Mouse (Mus musculus) megakaryocyte, adult 5-6 weeks (primary cell): Measurements from ENCODE around the gene Atf3. TPM values are rescaled to one million over a fixed set of nuclear protein-coding genes. Genes with fewer than 3 reads are reported as not detected.
"Not testable (repeated sequence)": the region's sequence is repeated elsewhere in the genome, so short reads cannot be mapped to it uniquely, and the experiment has no call there.

Source experiments
- ATAC-seq: 2 replicates; pipeline ENCODE4 v1.8.0; 2016; ENCODE audit warnings: mild to moderate bottlenecking, inconsistent platforms; ENCODE audit not compliant: poor library complexity, severe bottlenecking
- total RNA-seq, 2 experiments: library from RNA; stranded (forward) in 1 of 2; stranded (reverse) in 1 of 2; fragments of 153-499, 151-499 nt in 1 of 2; fragments of 221-1000, 200-1000 nt in 1 of 2; gene quantifications; 2 replicates each; pipeline versions ENCODE4 v1.2.3 to v1.2.4; 2015 to 2017

The Atf3 gene
- total RNA-seq, 2 experiments from 2014 or later: 38.2 to 57.2 TPM

- no peak for ATAC-seq
Measured at GRCm38 (mm10) chr1:191164717-191165116, 53.1 kb downstream of the Atf3 start, which contains the start of gene Fam71a. Gene Fam71a (minus strand): TSS chr1:191164817.

DNA sequence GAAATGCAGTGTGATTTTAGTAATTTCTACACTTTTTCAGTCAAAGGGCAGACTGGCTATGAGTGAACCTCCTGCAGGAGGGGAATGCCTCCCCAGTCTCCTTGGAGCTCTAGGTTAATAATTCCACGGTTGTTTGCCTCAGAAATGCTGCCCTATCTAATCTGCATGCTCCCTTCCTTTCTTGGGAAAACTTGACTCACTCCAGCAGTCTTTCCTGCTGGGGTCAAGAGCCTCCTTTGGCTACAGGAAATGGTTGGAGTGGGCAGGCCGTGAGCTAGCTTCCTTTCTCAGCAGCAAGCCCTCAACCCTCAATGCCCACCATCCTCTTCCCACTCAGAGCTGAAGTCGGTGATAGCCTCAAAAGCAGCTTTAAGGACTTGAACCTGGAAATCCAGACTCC, 63.5 kb downstream of the Atf3 start:
- no peak for ATAC-seq

DNA sequence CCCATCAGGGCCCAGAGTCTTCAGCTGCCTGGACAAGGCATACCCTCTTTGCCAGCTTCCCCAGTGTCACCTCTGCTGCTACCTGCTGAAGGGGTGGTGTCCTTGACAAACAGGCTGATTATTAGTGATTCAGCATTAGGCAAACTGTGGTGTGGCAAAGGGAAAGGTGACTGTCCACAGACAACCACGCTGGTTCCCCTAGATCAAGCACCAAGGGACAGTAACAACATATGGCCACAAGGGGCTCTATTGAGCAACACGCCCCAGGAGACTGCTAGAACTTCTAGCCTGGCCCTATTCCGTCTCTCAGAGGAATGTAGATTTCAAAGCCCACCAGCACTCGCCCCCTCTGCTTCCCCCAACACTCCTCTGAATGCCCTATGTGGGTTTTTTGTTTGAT, 64.8 kb downstream of the Atf3 start:
- peak; percentile 98 for ATAC-seq

- ATAC-seq: 0 out of 2 replicates have a peak, but pooled peaks have one; percentile 16
Measured at GRCm38 (mm10) chr1:191150924-191151605, 66.8 kb downstream of the Atf3 start.

DNA sequence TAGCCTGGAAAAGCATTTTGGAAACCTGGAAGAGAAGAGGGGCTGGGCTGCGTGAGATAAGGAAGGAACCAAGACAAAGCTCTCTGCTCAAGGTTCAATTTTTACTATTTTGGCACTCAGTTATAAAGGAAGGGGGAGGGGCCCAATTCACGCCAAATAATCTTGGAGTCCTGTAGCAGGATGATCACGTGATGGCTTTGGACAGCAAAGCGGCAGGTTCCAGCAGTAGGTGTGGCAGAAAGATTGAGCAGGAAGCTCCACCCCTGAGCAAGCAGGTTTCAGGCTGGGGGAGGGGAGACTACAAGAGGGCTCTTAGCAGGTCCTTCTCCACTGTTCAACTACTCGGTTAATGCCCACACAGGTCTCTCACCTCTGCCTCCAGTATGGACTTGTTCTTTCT, 68.3 kb downstream of the Atf3 start:
- ATAC-seq: not testable (repeated sequence)

DNA sequence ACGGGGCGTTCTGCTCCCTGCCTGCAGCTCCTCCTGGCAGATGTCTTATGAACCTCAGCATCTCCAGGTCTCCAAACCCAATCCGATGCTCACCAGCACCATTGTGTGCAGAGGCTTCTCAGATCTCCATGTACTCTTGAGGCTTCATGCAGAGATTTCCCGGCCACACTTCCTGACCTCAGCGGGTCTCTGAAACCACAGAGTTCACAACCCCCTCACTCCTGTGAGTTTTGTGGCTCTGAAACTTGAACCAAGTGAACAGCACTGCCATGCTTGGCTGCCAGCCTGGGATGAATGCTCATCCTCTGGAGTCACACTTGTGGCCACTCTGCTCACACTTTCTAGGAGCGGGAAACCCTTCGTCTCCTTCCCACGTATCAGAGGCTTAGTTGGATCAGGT, 76.9 kb downstream of the Atf3 start:
- ATAC-seq: no peak

GRCm38 (mm10) chr1:191138874-191139495, 78.9 kb downstream of the Atf3 start:
- no peak for ATAC-seq

DNA sequence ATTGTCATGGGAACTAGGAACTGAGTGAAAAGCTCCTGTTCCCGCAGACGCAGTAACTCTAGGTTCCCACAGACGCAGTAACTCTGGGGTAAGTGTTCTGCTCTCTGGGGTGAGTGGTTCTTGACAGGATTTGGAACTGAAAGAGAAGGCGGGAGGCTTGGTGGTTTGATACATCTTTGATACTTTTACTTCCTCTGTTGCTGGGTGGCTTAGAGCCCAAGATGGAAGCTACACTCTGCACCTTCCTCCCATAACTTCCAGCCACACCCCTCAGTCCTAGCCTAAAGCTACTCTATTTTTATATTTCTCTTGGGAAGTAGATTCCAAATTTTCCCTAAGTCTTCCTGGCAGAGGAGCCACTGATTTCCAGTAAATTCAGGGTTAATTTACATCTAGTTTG, 79.4 kb downstream of the Atf3 start:
- ATAC-seq: peak; percentile 77

DNA sequence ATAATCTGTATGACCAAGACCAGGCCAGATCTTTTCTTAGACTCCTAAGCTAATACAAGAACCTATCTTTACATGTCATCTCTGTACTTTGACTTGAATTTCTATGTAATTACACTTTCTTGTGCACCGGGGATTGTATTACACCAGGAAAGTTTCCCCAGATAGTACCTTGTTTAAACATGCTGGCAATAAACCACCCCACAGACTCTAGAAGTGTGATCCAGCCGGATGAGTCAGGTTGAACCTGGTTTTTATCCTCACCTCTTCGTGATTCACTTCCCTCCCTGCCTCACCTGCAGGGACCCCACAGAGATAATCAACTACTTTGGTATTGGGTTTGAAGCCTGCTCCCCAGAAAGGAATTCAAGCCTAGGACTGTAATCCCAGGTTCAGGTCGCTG, 82.4 kb downstream of the Atf3 start:
- no peak for ATAC-seq

DNA sequence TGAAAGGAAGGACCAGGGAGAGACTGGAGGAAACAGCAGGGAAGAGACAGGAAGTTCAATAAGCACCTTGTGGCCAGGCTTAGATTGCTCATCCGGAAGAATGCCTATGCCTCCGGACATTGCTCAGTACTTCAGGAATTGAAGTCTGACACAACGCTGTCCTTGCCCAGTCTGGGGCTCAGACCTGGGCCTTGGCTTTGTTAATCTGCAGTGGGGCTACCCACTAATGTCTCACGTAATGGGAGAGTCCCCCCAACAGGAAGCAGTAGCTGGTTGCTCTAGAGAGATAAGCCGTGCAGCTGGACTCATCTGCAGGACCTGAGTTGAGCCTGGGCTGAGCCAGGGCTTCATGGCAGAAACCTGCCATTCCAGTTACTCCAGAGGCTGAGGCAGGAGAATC, 84.9 kb downstream of the Atf3 start:
- ATAC-seq: peak; percentile 73

GRCm38 (mm10) chr1:191132240-191132639, 85.6 kb downstream of the Atf3 start:
- no peak for ATAC-seq

GRCm38 (mm10) chr1:191131692-191132091, 86.1 kb downstream of the Atf3 start:
- ATAC-seq: peak; percentile 64

GRCm38 (mm10) chr1:191125811-191126638, 91.8 kb downstream of the Atf3 start:
- peak; percentile 92 for ATAC-seq

GRCm38 (mm10) chr1:191124288-191124687, 93.6 kb downstream of the Atf3 start:
- no peak for ATAC-seq

GRCm38 (mm10) chr1:191123696-191124095, 94.1 kb downstream of the Atf3 start:
- peak; percentile 26; the same call in 1 of the 2 replicates for ATAC-seq

DNA sequence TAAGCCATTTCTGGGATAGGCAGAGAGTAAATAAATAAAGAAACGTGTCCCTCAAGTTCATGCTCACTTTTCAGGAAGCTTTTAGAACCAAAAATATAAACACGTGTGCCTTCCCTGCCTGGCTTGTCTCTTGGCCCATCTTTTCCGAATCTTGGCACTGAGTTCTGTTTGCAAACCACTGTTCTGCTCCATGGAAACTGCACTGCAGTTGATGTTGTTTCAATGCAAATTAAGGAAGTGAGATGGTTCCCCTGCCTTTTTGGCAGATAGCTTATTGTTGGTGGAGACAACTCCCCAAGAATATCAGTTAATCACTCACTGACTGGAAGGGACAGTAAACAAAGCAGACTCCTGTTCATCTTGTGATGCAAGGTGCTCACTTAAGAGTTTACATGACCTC, 95.1 kb downstream of the Atf3 start:
- peak; percentile 29 for ATAC-seq

Other genes starting within 250 kb of the Atf3 start
- gene Vash2, start 238.7 kb downstream of the Atf3 start, total RNA-seq (2015): not detected in 2 replicates
- gene Vash2, start 238.7 kb downstream of the Atf3 start, total RNA-seq (2017): 0.07 TPM in 1 of 2 replicates, not detected in the other
- 52.7 and 55.5 TPM in 2 replicates for gene Flvcr1, start 191.9 kb downstream of the Atf3 start, total RNA-seq (2015)
- 45.4 and 57.0 TPM in 2 replicates for gene Flvcr1, start 191.9 kb downstream of the Atf3 start, total RNA-seq (2017)
- not detected in 2 replicates for gene Spata45, start 181.4 kb downstream of the Atf3 start, total RNA-seq (2015)
- not detected in 2 replicates for gene Spata45, start 181.4 kb downstream of the Atf3 start, total RNA-seq (2017)
- 20.0 and 24.7 TPM in 2 replicates for gene Tatdn3, start 155.1 kb downstream of the Atf3 start, total RNA-seq (2015)
- 9.9 and 11.8 TPM in 2 replicates for gene Tatdn3, start 155.1 kb downstream of the Atf3 start, total RNA-seq (2017)
- 7.3 and 8.1 TPM in 2 replicates for gene Nsl1, start 155.0 kb downstream of the Atf3 start, total RNA-seq (2015)
- 19.7 and 22.0 TPM in 2 replicates for gene Nsl1, start 155.0 kb downstream of the Atf3 start, total RNA-seq (2017)
- gene Batf3, start 120.2 kb downstream of the Atf3 start, total RNA-seq (2015): 5.2 and 11.7 TPM in 2 replicates
- 1.8 and 3.4 TPM in 2 replicates for gene Batf3, start 120.2 kb downstream of the Atf3 start, total RNA-seq (2017)
- 0.14 and 0.49 TPM in 2 replicates for gene Fam71a, start 53.2 kb downstream of the Atf3 start, total RNA-seq (2015)
- gene Fam71a, start 53.2 kb downstream of the Atf3 start, total RNA-seq (2017): 0.24 TPM in 1 of 2 replicates, not detected in the other
- 14.9 and 15.1 TPM in 2 replicates for gene Nenf, start 100.2 kb upstream of the Atf3 start, total RNA-seq (2015)
- 4.6 and 6.3 TPM in 2 replicates for gene Nenf, start 100.2 kb upstream of the Atf3 start, total RNA-seq (2017)
- 9.4 and 14.9 TPM in 2 replicates for gene Tmem206, start 107.9 kb upstream of the Atf3 start, total RNA-seq (2015)
- gene Tmem206, start 107.9 kb upstream of the Atf3 start, total RNA-seq (2017): 9.0 and 10.3 TPM in 2 replicates
- gene Ppp2r5a, start 185.2 kb upstream of the Atf3 start, total RNA-seq (2015): 333 and 372 TPM in 2 replicates
- 428 and 451 TPM in 2 replicates for gene Ppp2r5a, start 185.2 kb upstream of the Atf3 start, total RNA-seq (2017)